Mouse (Mus musculus): ENCODE measurements at regions not wholly inside any gene's neighbourhood (a gene's known extent, or its start where the extent isn't known, plus 50 kb on each side); places are given as distances from the start of the nearest gene placed in this dataset.

- Histone ChIP-seq H3K27me3 (ENCODE audit: control insufficient read depth, insufficient read depth, insufficient read length) (no peaks in the 10 kb centered on the region), H3K79me3 (ENCODE audit: low read depth) (no peaks in the 10 kb centered on the region), H3ac (ENCODE audit: control insufficient read depth, insufficient read length, low read depth) (no peak overlapping the region), H3K79me2 (ENCODE audit: control insufficient read depth, insufficient read depth) (no peaks in the 10 kb centered on the region), H3K4me3 (ENCODE audit: insufficient read depth, poor library complexity, severe bottlenecking) (no peak overlapping the region), H3K36me3 (ENCODE audit: control insufficient read depth, insufficient read depth) (no peaks in the 10 kb centered on the region)
- TF ChIP-seq USF1 (IDR thresholded peaks at IDR 0.05; ENCODE audit: low read depth) (no peak), MYOD1 (IDR thresholded peaks at IDR 0.05; ENCODE audit: control insufficient read depth, insufficient read length, low read depth) (no peak), CEBPB (IDR thresholded peaks at IDR 0.05; ENCODE audit: low read depth) (no peak), MYOG (IDR thresholded peaks at IDR 0.05; ENCODE audit: control insufficient read depth, extremely low read depth, insufficient read length) (no peak), MAX (IDR thresholded peaks at IDR 0.05) (no peak)
Observed at GRCm38 (mm10) chr2:115095351-115095750, 440.6 kb upstream of the Dph6 start.

DNA sequence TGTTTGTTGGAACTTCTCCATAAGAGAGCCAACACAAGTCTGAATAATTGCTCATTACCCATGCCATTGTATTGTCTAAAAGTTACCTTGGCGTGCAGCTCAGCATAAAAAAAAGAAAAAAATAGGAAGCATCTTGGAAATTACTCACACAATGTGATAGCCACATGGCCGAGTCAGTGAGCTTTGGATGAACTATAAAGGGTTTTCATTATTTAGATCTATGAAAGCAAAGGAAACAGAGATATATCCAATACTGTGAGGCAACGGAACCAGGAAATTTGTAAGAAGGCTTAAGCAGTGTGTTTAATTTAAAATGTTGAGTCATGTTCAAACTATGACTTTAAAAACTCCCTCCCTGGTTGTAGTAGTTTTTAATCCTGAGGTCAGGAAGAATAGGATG, 446.7 kb upstream of the Dph6 start:
- TF ChIP-seq CTCF (IDR thresholded peaks at IDR 0.05; ENCODE audit: control insufficient read depth, insufficient read depth, insufficient read length) (no peak), FOSL1 (IDR thresholded peaks at IDR 0.05; ENCODE audit: insufficient read depth, low read length, poor library complexity, severe bottlenecking) (no peak), USF1 (IDR thresholded peaks at IDR 0.05; ENCODE audit: low read depth) (no peak), MAX (IDR thresholded peaks at IDR 0.05) (no peak), MYOG (IDR thresholded peaks at IDR 0.05; ENCODE audit: control insufficient read depth, extremely low read depth, insufficient read length) (no peak), MYOD1 (IDR thresholded peaks at IDR 0.05; ENCODE audit: control insufficient read depth, insufficient read length, low read depth) (no peak), CEBPB (IDR thresholded peaks at IDR 0.05; ENCODE audit: low read depth) (no peak)
- Histone ChIP-seq H3K27me3 (ENCODE audit: control insufficient read depth, insufficient read depth, insufficient read length) (no peaks in the 10 kb centered on the region), H3K79me3 (ENCODE audit: low read depth) (no peaks in the 10 kb centered on the region), H3ac (ENCODE audit: control insufficient read depth, insufficient read length, low read depth) (no peak overlapping the region), H3K36me3 (ENCODE audit: control insufficient read depth, insufficient read depth) (no peaks in the 10 kb centered on the region), H3K79me2 (ENCODE audit: control insufficient read depth, insufficient read depth) (no peaks in the 10 kb centered on the region), H3K4me3 (ENCODE audit: insufficient read depth, poor library complexity, severe bottlenecking) (no peak overlapping the region)

- H3K4me3 ChIP-seq (ENCODE audit: insufficient read depth, poor library complexity, severe bottlenecking) = no peak overlapping the region
- H3K27me3 ChIP-seq (ENCODE audit: control insufficient read depth, insufficient read depth, insufficient read length) = no peaks in the 10 kb centered on the region
- no peak for TF ChIP-seq FOSL1 (IDR thresholded peaks at IDR 0.05; ENCODE audit: insufficient read depth, low read length, poor library complexity, severe bottlenecking)
- no peak for TF ChIP-seq MYOG (IDR thresholded peaks at IDR 0.05; ENCODE audit: control insufficient read depth, extremely low read depth, insufficient read length)
- TF ChIP-seq MYOD1 (IDR thresholded peaks at IDR 0.05; ENCODE audit: control insufficient read depth, insufficient read length, low read depth) = no peak
- no peak for TF ChIP-seq USF1 (IDR thresholded peaks at IDR 0.05; ENCODE audit: low read depth)
- no peak for TF ChIP-seq MAX (IDR thresholded peaks at IDR 0.05)
- TF ChIP-seq CEBPB (IDR thresholded peaks at IDR 0.05; ENCODE audit: low read depth) = no peak
- TF ChIP-seq CTCF (IDR thresholded peaks at IDR 0.05; ENCODE audit: control insufficient read depth, insufficient read depth, insufficient read length) = no peak
- H3K36me3 ChIP-seq (ENCODE audit: control insufficient read depth, insufficient read depth) = no peaks in the 10 kb centered on the region
- no peaks in the 10 kb centered on the region for H3K79me2 ChIP-seq (ENCODE audit: control insufficient read depth, insufficient read depth)
- no peaks in the 10 kb centered on the region for H3K79me3 ChIP-seq (ENCODE audit: low read depth)
- H3ac ChIP-seq (ENCODE audit: control insufficient read depth, insufficient read length, low read depth) = no peak overlapping the region
Observed at GRCm38 (mm10) chr2:115119429-115120205, 461.9 kb upstream of the BC052040 start.

DNA sequence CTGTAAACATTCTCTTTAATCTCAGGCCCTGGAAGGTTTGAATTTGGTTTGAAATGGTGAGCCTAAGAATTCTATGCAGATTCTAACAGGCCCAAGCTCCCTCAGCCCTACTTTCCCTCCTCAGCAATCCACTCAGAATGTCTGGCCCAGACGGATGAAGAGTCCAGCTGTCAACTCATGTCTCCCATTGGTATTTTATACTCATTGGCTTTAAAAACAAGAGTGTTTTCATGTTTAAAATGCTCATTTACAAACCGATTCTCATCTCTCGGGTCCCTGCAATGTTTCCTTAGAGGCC, 461.4 kb upstream of the BC052040 start:
- Histone ChIP-seq H3K79me3 (ENCODE audit: low read depth) (no peaks in the 10 kb centered on the region), H3K4me3 (ENCODE audit: insufficient read depth, poor library complexity, severe bottlenecking) (no peak overlapping the region), H3K36me3 (ENCODE audit: control insufficient read depth, insufficient read depth) (no peaks in the 10 kb centered on the region), H3ac (ENCODE audit: control insufficient read depth, insufficient read length, low read depth) (no peak overlapping the region), H3K27me3 (ENCODE audit: control insufficient read depth, insufficient read depth, insufficient read length) (no peaks in the 10 kb centered on the region), H3K79me2 (ENCODE audit: control insufficient read depth, insufficient read depth) (no peaks in the 10 kb centered on the region)
- TF ChIP-seq MYOD1 (IDR thresholded peaks at IDR 0.05; ENCODE audit: control insufficient read depth, insufficient read length, low read depth) = no peak
- no peak for TF ChIP-seq MAX (IDR thresholded peaks at IDR 0.05)
- no peak for TF ChIP-seq MYOG (IDR thresholded peaks at IDR 0.05; ENCODE audit: control insufficient read depth, extremely low read depth, insufficient read length)
- TF ChIP-seq USF1 (IDR thresholded peaks at IDR 0.05; ENCODE audit: low read depth) = no peak
- TF ChIP-seq CEBPB (IDR thresholded peaks at IDR 0.05; ENCODE audit: low read depth) = no peak
- TF ChIP-seq CTCF (IDR thresholded peaks at IDR 0.05; ENCODE audit: control insufficient read depth, insufficient read depth, insufficient read length) = no peak
- TF ChIP-seq FOSL1 (IDR thresholded peaks at IDR 0.05; ENCODE audit: insufficient read depth, low read length, poor library complexity, severe bottlenecking) = no peak

- TF ChIP-seq USF1 (IDR thresholded peaks at IDR 0.05; ENCODE audit: low read depth) (no peak), CEBPB (IDR thresholded peaks at IDR 0.05; ENCODE audit: low read depth) (no peak), MYOG (IDR thresholded peaks at IDR 0.05; ENCODE audit: control insufficient read depth, extremely low read depth, insufficient read length) (no peak), MYOD1 (IDR thresholded peaks at IDR 0.05; ENCODE audit: control insufficient read depth, insufficient read length, low read depth) (no peak), MAX (IDR thresholded peaks at IDR 0.05) (no peak), FOSL1 (IDR thresholded peaks at IDR 0.05; ENCODE audit: insufficient read depth, low read length, poor library complexity, severe bottlenecking) (no peak)
- H3K27me3 ChIP-seq (ENCODE audit: control insufficient read depth, insufficient read depth, insufficient read length) = no peaks in the 10 kb centered on the region
- H3K36me3 ChIP-seq (ENCODE audit: control insufficient read depth, insufficient read depth) = no peaks in the 10 kb centered on the region
- H3K79me3 ChIP-seq (ENCODE audit: low read depth) = no peaks in the 10 kb centered on the region
- no peaks in the 10 kb centered on the region for H3K79me2 ChIP-seq (ENCODE audit: control insufficient read depth, insufficient read depth)
- no peak overlapping the region for H3ac ChIP-seq (ENCODE audit: control insufficient read depth, insufficient read length, low read depth)
- H3K4me3 ChIP-seq (ENCODE audit: insufficient read depth, poor library complexity, severe bottlenecking) = no peak overlapping the region
Observed at GRCm38 (mm10) chr2:115126625-115127369, 454.7 kb upstream of the BC052040 start.

All from C2C12 (cell line).